Comparison of ENCODE assay signal across 8 mouse cellular contexts in the genomic region with DNA sequence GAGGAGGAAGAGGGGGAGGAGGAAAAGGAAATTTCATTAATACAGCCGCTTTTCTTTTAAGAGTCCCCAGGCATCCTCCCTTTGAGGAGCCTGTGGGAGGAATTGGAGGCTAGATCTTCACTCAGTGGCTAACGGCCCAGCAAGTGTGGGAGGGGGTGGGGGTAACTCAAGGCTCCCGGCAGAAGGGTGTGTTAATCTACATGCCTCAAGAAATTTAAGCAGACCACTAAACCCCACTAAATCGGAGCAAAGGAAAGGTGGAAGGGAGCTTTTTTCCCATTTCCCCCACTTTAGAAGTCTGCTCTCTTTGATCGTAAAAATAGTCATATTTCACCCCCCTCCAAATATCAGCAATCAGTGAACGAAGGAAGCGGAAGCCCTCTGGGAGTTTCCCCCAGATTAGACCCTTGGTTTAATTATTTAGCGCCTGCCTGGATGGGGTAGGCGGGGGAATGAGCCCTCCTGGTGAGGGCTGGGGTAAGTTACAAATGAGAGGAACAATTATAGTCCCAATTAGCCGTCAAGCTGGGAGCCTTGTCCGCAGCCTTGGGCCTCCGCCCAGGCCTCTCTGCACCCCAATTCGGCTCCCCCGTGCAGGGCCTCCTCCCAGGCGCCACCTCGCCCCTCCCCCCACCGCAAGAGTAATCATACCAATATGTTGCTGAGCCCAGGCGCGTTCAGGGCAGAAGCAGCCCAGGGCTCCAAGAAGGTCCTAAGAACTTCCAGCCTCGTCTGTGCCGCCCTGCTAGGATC. TPM values are rescaled to one million over a fixed set of nuclear protein-coding genes. Genes with fewer than 3 reads are reported as not detected.
DNase-seq lines count a peak whose midpoint lies in the region; ATAC-seq and TF ChIP-seq lines count a peak whose summit lies in the region.

No protein-coding gene starts in this region.

- H3K4me1 ChIP-seq in hindbrain, embryonic 10.5 days (replicated peaks) = peaks cover 40% of the 10 kb centered on the region
- H3K4me1 ChIP-seq in hindbrain, embryonic 11.5 days (replicated peaks; ENCODE audit: control insufficient read depth, insufficient read depth, low read length) = peaks cover 3% of the 10 kb centered on the region; the same call in 1 of the 2 replicates
- peaks cover 33% of the 10 kb centered on the region for H3K4me1 ChIP-seq in E14TG2a.4 (replicated peaks; ENCODE audit: low read depth, low read length)
- H3K4me1 ChIP-seq in intestine, embryonic 15.5 days (replicated peaks) = peaks cover 6% of the 10 kb centered on the region; the same call in 1 of the 2 replicates

- no peaks in the 10 kb centered on the region for H3K36me3 ChIP-seq in hindbrain, embryonic 10.5 days
- no peaks in the 10 kb centered on the region for H3K36me3 ChIP-seq in hindbrain, embryonic 11.5 days (ENCODE audit: control insufficient read depth, insufficient read depth, low read length)
- H3K36me3 ChIP-seq in E14TG2a.4 (ENCODE audit: insufficient read depth, low read length) = no peaks in the 10 kb centered on the region
- H3K36me3 ChIP-seq in intestine, embryonic 15.5 days = no peaks in the 10 kb centered on the region

- no peaks in the 10 kb centered on the region for H3K27me3 ChIP-seq in hindbrain, embryonic 10.5 days (ENCODE audit: insufficient read depth, poor library complexity, severe bottlenecking)
- H3K27me3 ChIP-seq in hindbrain, embryonic 11.5 days (ENCODE audit: control insufficient read depth, insufficient read depth, low read length) = no peaks in the 10 kb centered on the region
- peaks cover 39% of the 10 kb centered on the region for H3K27me3 ChIP-seq in E14TG2a.4 (ENCODE audit: insufficient read depth, low read length)
- no peaks in the 10 kb centered on the region; the same call in 1 of the 2 replicates for H3K27me3 ChIP-seq in intestine, embryonic 15.5 days (replicated peaks)

- TF ChIP-seq CTCF in E14TG2a.4 (conservative IDR thresholded peaks at IDR 0.05; ENCODE audit: low read length) = no peak

- H3K27ac ChIP-seq in hindbrain, embryonic 10.5 days = peak overlapping the region; percentile 70
- no peak overlapping the region for H3K27ac ChIP-seq in hindbrain, embryonic 11.5 days (ENCODE audit: low read depth, low read length)
- no peak overlapping the region for H3K27ac ChIP-seq in intestine, embryonic 15.5 days

- no peak overlapping the region for H3K9ac ChIP-seq in hindbrain, embryonic 11.5 days (ENCODE audit: low read depth, low read length)
- H3K9ac ChIP-seq in intestine, embryonic 15.5 days = no peak overlapping the region; the same call in 1 of the 2 replicates

- DNase-seq in hindbrain, embryonic 10.5 days (ENCODE audit: low spot score) = no peak
- no peak for DNase-seq in hindbrain, embryonic 11.5 days (ENCODE audit: low spot score)
- DNase-seq in embryo, embryonic 10.5 days (ENCODE audit: low spot score) = peak; percentile 64
- no peak for DNase-seq in thymus, postnatal 10 days (ENCODE audit: low spot score in 2 of 2)
- DNase-seq in urinary bladder, postnatal 4 days (ENCODE audit: low spot score in 2 of 2) = no peak

- H3K4me2 ChIP-seq in hindbrain, embryonic 11.5 days (replicated peaks; ENCODE audit: low read depth, low read length) = no peak overlapping the region
- peak overlapping the region; percentile 31 for H3K4me2 ChIP-seq in intestine, embryonic 15.5 days (replicated peaks)

- WGBS in hindbrain, embryonic 10.5 days = 15% methylated on average over 21 of the region's 21 CpGs
- 12% methylated on average over 21 of the region's 21 CpGs for WGBS in hindbrain, embryonic 11.5 days
- WGBS in intestine, embryonic 15.5 days = 20% methylated on average over 21 of the region's 21 CpGs

- no peak for ATAC-seq in hindbrain, embryonic 11.5 days (ENCODE audit: low FRiP score)
- ATAC-seq in intestine, embryonic 15.5 days = no peak; the same call in 1 of the 2 replicates
- ATAC-seq in monocyte, adult 5-6 weeks (replicated peaks; ENCODE audit: insufficient number of reproducible peaks, low FRiP score, low TSS enrichment, poor library complexity, severe bottlenecking) = no peak

- peak overlapping the region; percentile 21; the same call in 1 of the 2 replicates for H3K4me3 ChIP-seq in hindbrain, embryonic 10.5 days
- no peak overlapping the region for H3K4me3 ChIP-seq in hindbrain, embryonic 11.5 days (ENCODE audit: low read depth, low read length)
- H3K4me3 ChIP-seq in E14TG2a.4 (replicated peaks; ENCODE audit: low read length) = peak overlapping the region; percentile 24; the same call in 1 of the 2 replicates
- H3K4me3 ChIP-seq in intestine, embryonic 15.5 days (replicated peaks) = no peak overlapping the region

- H3K9me3 ChIP-seq in hindbrain, embryonic 10.5 days = no peaks in the 10 kb centered on the region
- H3K9me3 ChIP-seq in hindbrain, embryonic 11.5 days (ENCODE audit: control insufficient read depth, low read length) = no peaks in the 10 kb centered on the region
- H3K9me3 ChIP-seq in E14TG2a.4 (ENCODE audit: low read length) = no peaks in the 10 kb centered on the region
- no peaks in the 10 kb centered on the region for H3K9me3 ChIP-seq in intestine, embryonic 15.5 days

RNA-seq across cellular contexts. Expression of gene Prrx2, which starts 1.6 kb away (rescaled TPM):
- 40.6 and 43.3 TPM in 2 replicates for polyA plus RNA-seq in hindbrain, embryonic 10.5 days (2016; fragmentation: Nextera tagmentation; extraction: Ambion mirVana)
- polyA plus RNA-seq in hindbrain, embryonic 11.5 days (2014; fragmentation: Nextera tagmentation; extraction: Ambion mirVana) = 36.7 and 39.7 TPM in 2 replicates
- polyA plus RNA-seq in intestine, embryonic 15.5 days (2015; fragmentation: Nextera tagmentation; extraction: Ambion mirVana) = 2.5 and 4.3 TPM in 2 replicates
- total RNA-seq in monocyte, adult 5-6 weeks (2017) = not detected in 3 replicates

RNA-seq across cellular contexts. Expression of gene Asb6, which starts 6.3 kb away (rescaled TPM):
- 46.1 and 46.5 TPM in 2 replicates for polyA plus RNA-seq in hindbrain, embryonic 10.5 days (2016; fragmentation: Nextera tagmentation; extraction: Ambion mirVana)
- polyA plus RNA-seq in hindbrain, embryonic 11.5 days (2014; fragmentation: Nextera tagmentation; extraction: Ambion mirVana) = 26.0 and 28.5 TPM in 2 replicates
- 22.4 and 23.3 TPM in 2 replicates for polyA plus RNA-seq in intestine, embryonic 15.5 days (2015; fragmentation: Nextera tagmentation; extraction: Ambion mirVana)
- 20.4 to 45.6 TPM (median 27.7 TPM) in 3 replicates for total RNA-seq in monocyte, adult 5-6 weeks (2017)

RNA-seq across cellular contexts. Expression of gene Ntmt1, which starts 28.8 kb away (rescaled TPM):
- polyA plus RNA-seq in hindbrain, embryonic 10.5 days (2016; fragmentation: Nextera tagmentation; extraction: Ambion mirVana) = 125 and 134 TPM in 2 replicates
- 108 and 110 TPM in 2 replicates for polyA plus RNA-seq in hindbrain, embryonic 11.5 days (2014; fragmentation: Nextera tagmentation; extraction: Ambion mirVana)
- 84.5 and 85.4 TPM in 2 replicates for polyA plus RNA-seq in intestine, embryonic 15.5 days (2015; fragmentation: Nextera tagmentation; extraction: Ambion mirVana)
- 7.1 to 15.9 TPM (median 9.9 TPM) in 3 replicates for total RNA-seq in monocyte, adult 5-6 weeks (2017)

RNA-seq across cellular contexts. Expression of gene 1700001O22Rik, which starts 33.0 kb away (rescaled TPM):
- polyA plus RNA-seq in hindbrain, embryonic 10.5 days (2016; fragmentation: Nextera tagmentation; extraction: Ambion mirVana) = 3.1 and 3.4 TPM in 2 replicates
- polyA plus RNA-seq in hindbrain, embryonic 11.5 days (2014; fragmentation: Nextera tagmentation; extraction: Ambion mirVana) = 2.7 and 4.0 TPM in 2 replicates
- 1.1 and 1.8 TPM in 2 replicates for polyA plus RNA-seq in intestine, embryonic 15.5 days (2015; fragmentation: Nextera tagmentation; extraction: Ambion mirVana)
- 0.68 TPM in 1 of 3 replicates, not detected in the others for total RNA-seq in monocyte, adult 5-6 weeks (2017)

Comparison
In these comparisons a context has a peak if more than half of its experiments do, and no peak if none do; other contexts are left out.
1. H3K4me3 ChIP-seq: peak in hindbrain, embryonic 10.5 days (single experiment) and E14TG2a.4 (single experiment); none in hindbrain, embryonic 11.5 days (single experiment) and intestine, embryonic 15.5 days (single experiment).